Mouse (Mus musculus) spleen, postnatal 14 days (tissue): ENCODE measurements around the gene Mpz.

Source experiments
- DNase-seq, 2 experiments: peaks; one replicate each; pipeline ENCODE4 v3.0.0; 2021 to 2022; ENCODE audit warnings: low spot score in 2 of 2

Mpz gene

GRCm38 (mm10) chr1:171187851-171188700 is 37.6 kb downstream of the Mpz start:
- no peak for DNase-seq

- DNase-seq = no peak
These were observed 38.5 kb downstream of the Mpz start for GRCm38 (mm10) chr1:171189046-171189445.

- no peak for DNase-seq
These were observed 39.1 kb downstream of the Mpz start for GRCm38 (mm10) chr1:171189476-171190114.

- DNase-seq = no peak
These were observed 40.3 kb downstream of the Mpz start for GRCm38 (mm10) chr1:171190832-171191231.

- no peak for DNase-seq
These were observed 41.8 kb downstream of the Mpz start for GRCm38 (mm10) chr1:171192283-171192682.

- DNase-seq = no peak
These were observed 42.8 kb downstream of the Mpz start for GRCm38 (mm10) chr1:171193093-171193840.

GRCm38 (mm10) chr1:171193911-171194830 is 43.7 kb downstream of the Mpz start:
- no peak for DNase-seq

- DNase-seq = no peak
These were observed 44.7 kb downstream of the Mpz start for GRCm38 (mm10) chr1:171195046-171195822.

GRCm38 (mm10) chr1:171195887-171196397 is 45.4 kb downstream of the Mpz start, which contains the start of gene Pcp4l1:
Gene Pcp4l1, minus strand, starts transcription at chr1:171196268.
- DNase-seq = no peak

- no peak for DNase-seq
These were observed 49.0 kb downstream of the Mpz start for GRCm38 (mm10) chr1:171199532-171199931.

GRCm38 (mm10) chr1:171200769-171201168 is 50.3 kb downstream of the Mpz start:
- no peak for DNase-seq

GRCm38 (mm10) chr1:171203471-171204248 is 53.1 kb downstream of the Mpz start:
- no peak for DNase-seq

- no peak for DNase-seq
These were observed 53.7 kb downstream of the Mpz start for GRCm38 (mm10) chr1:171204249-171204644.

- DNase-seq = no peak
These were observed 55.4 kb downstream of the Mpz start for GRCm38 (mm10) chr1:171205704-171206493.

- no peak for DNase-seq
These were observed 58.9 kb downstream of the Mpz start for GRCm38 (mm10) chr1:171209409-171209808.
